Mouse (Mus musculus) myocyte (in vitro differentiated cells): ENCODE measurements around the gene Hspbap1.

Experiments used
- POLR2A ChIP-seq: IDR thresholded peaks from one replicate; pipeline ENCODE4 v1.6.1; 2011; ENCODE audit warnings: low read depth, mild to moderate bottlenecking, control low read depth, moderate library complexity; ENCODE audit not compliant: insufficient read length
- POLR2AphosphoS2 ChIP-seq: IDR thresholded peaks from one replicate; pipeline ENCODE4 v1.6.1; 2011; ENCODE audit warnings: low read depth, control low read depth; ENCODE audit not compliant: insufficient read length

GRCm38 (mm10) chr16:35724561-35724960, 45.6 kb upstream of the Hspbap1 start:
- TF ChIP-seq POLR2A (no peak), POLR2AphosphoS2 (no peak)
